ENCODE assay signal across 8 mouse cellular contexts in genomic region chr5:107320703-107321102, GRCm38 (mm10). TPM values are rescaled to one million over a fixed set of nuclear protein-coding genes. Genes with fewer than 3 reads are reported as not detected.
DNase-seq lines count a peak whose midpoint lies in the region; ATAC-seq and TF ChIP-seq lines count a peak whose summit lies in the region.

No protein-coding gene starts in this region.

- ATAC-seq in midbrain, postnatal 0 days (ENCODE audit: low FRiP score) = no peak

- no peaks in the 10 kb centered on the region for H3K27me3 ChIP-seq in midbrain, postnatal 0 days (ENCODE audit: insufficient read depth, low read length)
- no peaks in the 10 kb centered on the region for H3K27me3 ChIP-seq in midbrain, embryonic 10.5 days (ENCODE audit: low read depth, poor library complexity, severe bottlenecking)

- WGBS in midbrain, postnatal 0 days = 0% methylated on average over 1 of the region's 1 CpGs
- 5% methylated on average over 1 of the region's 1 CpGs for WGBS in midbrain, embryonic 10.5 days

- no peaks in the 10 kb centered on the region for H3K4me1 ChIP-seq in midbrain, postnatal 0 days (ENCODE audit: insufficient read depth, low read length)
- H3K4me1 ChIP-seq in midbrain, embryonic 10.5 days = no peaks in the 10 kb centered on the region

- intact Hi-C loops in left cerebral cortex, postnatal 4 days (cut with DNase I) = loop anchor here (2.0 to 5.0 kb wide), 2 partner anchors 330 to 458 kb away; no protein-coding TSS in a partner anchor

- DNase-seq in cerebellum, postnatal 10 days = peak; percentile 67 to 76
- DNase-seq in cerebellum, adult 11-12 months = no peak
- peak; percentile 70 for DNase-seq in midbrain, postnatal 0 days (ENCODE audit: low spot score)
- no peak for DNase-seq in midbrain, embryonic 10.5 days (ENCODE audit: low spot score)
- DNase-seq in embryo, embryonic 10 days (ENCODE audit: low spot score) = peak; percentile 69
- peak; percentile 12 for DNase-seq in left cerebral cortex, postnatal 4 days
- DNase-seq in layer of hippocampus, adult 9-10 months (ENCODE audit: low spot score) = no peak
- DNase-seq in spleen, postnatal 4 days (ENCODE audit: low spot score in 2 of 2) = no peak

- no peak overlapping the region for H3K4me3 ChIP-seq in midbrain, postnatal 0 days (ENCODE audit: low read depth, low read length)
- H3K4me3 ChIP-seq in midbrain, embryonic 10.5 days = no peak overlapping the region

- no peak overlapping the region for H3K9ac ChIP-seq in midbrain, postnatal 0 days (replicated peaks; ENCODE audit: low read length, poor library complexity, severe bottlenecking)

- H3K4me2 ChIP-seq in midbrain, postnatal 0 days (ENCODE audit: low read depth, low read length, poor library complexity, severe bottlenecking) = no peak overlapping the region

- no peaks in the 10 kb centered on the region for H3K9me3 ChIP-seq in midbrain, postnatal 0 days (ENCODE audit: low read length)
- no peaks in the 10 kb centered on the region for H3K9me3 ChIP-seq in midbrain, embryonic 10.5 days (replicated peaks)

- no peak overlapping the region for H3K27ac ChIP-seq in midbrain, postnatal 0 days (ENCODE audit: low read depth, low read length)
- no peak overlapping the region for H3K27ac ChIP-seq in midbrain, embryonic 10.5 days (replicated peaks)

- no peaks in the 10 kb centered on the region for H3K36me3 ChIP-seq in midbrain, postnatal 0 days (ENCODE audit: insufficient read depth, low read length)
- no peaks in the 10 kb centered on the region for H3K36me3 ChIP-seq in midbrain, embryonic 10.5 days

- TF ChIP-seq CTCF in midbrain, postnatal 0 days (IDR thresholded peaks at IDR 0.05) = peak; percentile 94

RNA-seq across cellular contexts. Expression of gene Brdt, which starts 10.3 kb away (rescaled TPM):
- 3.4 and 3.9 TPM in 2 replicates for total RNA-seq in midbrain, postnatal 0 days (2014; rRNA removed)
- polyA plus RNA-seq in midbrain, postnatal 0 days (2015; fragmentation: Nextera tagmentation; extraction: Ambion mirVana) = 4.0 and 4.4 TPM in 2 replicates
- polyA plus RNA-seq in midbrain, embryonic 10.5 days (2016; fragmentation: Nextera tagmentation; extraction: Ambion mirVana) = 1.2 and 1.8 TPM in 2 replicates
- 10 to 100 TPM; 11.0 to 12.8 TPM for total RNA-seq in left cerebral cortex, postnatal 4 days (2021)

RNA-seq across cellular contexts. Expression of gene Tgfbr3, which starts 31.3 kb away (rescaled TPM):
- 13.8 and 16.7 TPM in 2 replicates for total RNA-seq in midbrain, postnatal 0 days (2014; rRNA removed)
- 4.0 and 4.3 TPM in 2 replicates for polyA plus RNA-seq in midbrain, postnatal 0 days (2015; fragmentation: Nextera tagmentation; extraction: Ambion mirVana)
- 7.2 and 7.4 TPM in 2 replicates for polyA plus RNA-seq in midbrain, embryonic 10.5 days (2016; fragmentation: Nextera tagmentation; extraction: Ambion mirVana)
- total RNA-seq in left cerebral cortex, postnatal 4 days (2021) = 1 to 10 TPM; 6.7 to 8.7 TPM

Comparison
In these comparisons a context has a peak if more than half of its experiments do, and no peak if none do; other contexts are left out.
1. DNase-seq: peak in cerebellum, postnatal 10 days (2 of 2), midbrain, postnatal 0 days (single experiment), embryo, embryonic 10 days (single experiment) and left cerebral cortex, postnatal 4 days (single experiment); none in cerebellum, adult 11-12 months (single experiment), midbrain, embryonic 10.5 days (single experiment), layer of hippocampus, adult 9-10 months (single experiment) and spleen, postnatal 4 days (0 of 2).